Mouse (Mus musculus): ENCODE results near the gene Srgap3. TPM values are rescaled to one million over a fixed set of nuclear protein-coding genes. Genes with fewer than 3 reads are reported as not detected.
"Not testable (repeated sequence)": the region's sequence is repeated elsewhere in the genome, so short reads cannot be mapped to it uniquely, and the experiment has no call there.

The Srgap3 gene
- polyA plus RNA-seq, 1 experiment from 2014 or later: 6.5 TPM

- Histone ChIP-seq H3K27ac (peak overlapping the region; percentile 69), H3K9me3 (no peaks in the 10 kb centered on the region), H3K4me2 (peak overlapping the region; percentile 56), H3K4me1 (peaks cover 15% of the 10 kb centered on the region), H3K27me3 (no peaks in the 10 kb centered on the region), H3K4me3 (peak overlapping the region; percentile 34), H3K36me3 (peaks cover 25% of the 10 kb centered on the region), H3K9ac (peak overlapping the region; percentile 32; the same call in 1 of the 2 replicates)
- peak; percentile 71 for ATAC-seq (ENCODE audit: insufficient number of reproducible peaks, insufficient read depth, low FRiP score, low TSS enrichment, low read depth)
- WGBS: 8% methylated on average over 17 of the region's 17 CpGs
Observed at GRCm38 (mm10) chr6:112728760-112729422, 218.2 kb downstream of the Srgap3 start.

- Histone ChIP-seq H3K27me3 (no peaks in the 10 kb centered on the region), H3K4me2 (no peak overlapping the region), H3K27ac (no peak overlapping the region), H3K36me3 (peaks cover 15% of the 10 kb centered on the region), H3K4me3 (no peak overlapping the region), H3K4me1 (peaks cover 15% of the 10 kb centered on the region), H3K9ac (no peak overlapping the region), H3K9me3 (no peaks in the 10 kb centered on the region)
- no peak for ATAC-seq (ENCODE audit: insufficient number of reproducible peaks, insufficient read depth, low FRiP score, low TSS enrichment, low read depth)
- WGBS: 87% methylated on average over 4 of the region's 4 CpGs
Observed at GRCm38 (mm10) chr6:112725468-112725867, 221.6 kb downstream of the Srgap3 start.

GRCm38 (mm10) chr6:112720409-112721080 lies 226.5 kb downstream of the Srgap3 start:
- Histone ChIP-seq H3K9ac (no peak overlapping the region), H3K36me3 (peaks cover 5% of the 10 kb centered on the region), H3K4me3 (no peak overlapping the region), H3K4me2 (no peak overlapping the region), H3K4me1 (no peaks in the 10 kb centered on the region), H3K9me3 (no peaks in the 10 kb centered on the region), H3K27me3 (no peaks in the 10 kb centered on the region), H3K27ac (no peak overlapping the region)
- 90% methylated on average over 5 of the region's 5 CpGs for WGBS
- ATAC-seq (ENCODE audit: insufficient number of reproducible peaks, insufficient read depth, low FRiP score, low TSS enrichment, low read depth): no peak

GRCm38 (mm10) chr6:112719983-112720382 lies 227.1 kb downstream of the Srgap3 start:
- no peak for ATAC-seq (ENCODE audit: insufficient number of reproducible peaks, insufficient read depth, low FRiP score, low TSS enrichment, low read depth)
- Histone ChIP-seq H3K9me3 (no peaks in the 10 kb centered on the region), H3K4me3 (no peak overlapping the region), H3K27ac (no peak overlapping the region), H3K9ac (no peak overlapping the region), H3K36me3 (peaks cover 5% of the 10 kb centered on the region), H3K4me1 (no peaks in the 10 kb centered on the region), H3K4me2 (no peak overlapping the region), H3K27me3 (no peaks in the 10 kb centered on the region)
- 81% methylated on average over 1 of the region's 1 CpGs for WGBS

GRCm38 (mm10) chr6:112717168-112717567 lies 229.9 kb downstream of the Srgap3 start:
- Histone ChIP-seq H3K27ac (no peak overlapping the region), H3K4me3 (no peak overlapping the region), H3K36me3 (no peaks in the 10 kb centered on the region), H3K9me3 (no peaks in the 10 kb centered on the region), H3K9ac (no peak overlapping the region), H3K27me3 (no peaks in the 10 kb centered on the region), H3K4me1 (no peaks in the 10 kb centered on the region), H3K4me2 (no peak overlapping the region)
- ATAC-seq (ENCODE audit: insufficient number of reproducible peaks, insufficient read depth, low FRiP score, low TSS enrichment, low read depth): no peak
- 56% methylated on average over 5 of the region's 5 CpGs for WGBS

- no peaks in the 10 kb centered on the region for H3K36me3 ChIP-seq
- H3K9ac ChIP-seq: no peak overlapping the region
- no peak overlapping the region for H3K4me3 ChIP-seq
- H3K27ac ChIP-seq: no peak overlapping the region
- no peak for ATAC-seq (ENCODE audit: insufficient number of reproducible peaks, insufficient read depth, low FRiP score, low TSS enrichment, low read depth)
- H3K9me3 ChIP-seq: no peaks in the 10 kb centered on the region
- H3K4me2 ChIP-seq: no peak overlapping the region
- 88% methylated on average over 3 of the region's 3 CpGs for WGBS
- H3K4me1 ChIP-seq: no peaks in the 10 kb centered on the region
- no peaks in the 10 kb centered on the region for H3K27me3 ChIP-seq
Observed at GRCm38 (mm10) chr6:112713951-112714350, 233.1 kb downstream of the Srgap3 start.

GRCm38 (mm10) chr6:112702296-112702695 lies 244.8 kb downstream of the Srgap3 start:
- not testable (repeated sequence) for H3K27ac ChIP-seq; ATAC-seq (ENCODE audit: insufficient number of reproducible peaks, insufficient read depth, low FRiP score, low TSS enrichment, low read depth); H3K36me3 ChIP-seq; H3K27me3 ChIP-seq; H3K9me3 ChIP-seq; H3K4me3 ChIP-seq; H3K9ac ChIP-seq; H3K4me2 ChIP-seq; H3K4me1 ChIP-seq
- 80% methylated on average over 4 of the region's 4 CpGs for WGBS

- H3K4me2 ChIP-seq: no peak overlapping the region
- no peaks in the 10 kb centered on the region for H3K9me3 ChIP-seq
- no peak overlapping the region for H3K9ac ChIP-seq
- H3K4me3 ChIP-seq: no peak overlapping the region
- ATAC-seq (ENCODE audit: insufficient number of reproducible peaks, insufficient read depth, low FRiP score, low TSS enrichment, low read depth): no peak
- H3K27ac ChIP-seq: no peak overlapping the region
- no peaks in the 10 kb centered on the region for H3K36me3 ChIP-seq
- H3K4me1 ChIP-seq: peaks cover 7% of the 10 kb centered on the region
- 0% methylated on average over 1 of the region's 1 CpGs for WGBS
- no peaks in the 10 kb centered on the region; the same call in 1 of the 2 replicates for H3K27me3 ChIP-seq
Observed at GRCm38 (mm10) chr6:112700392-112700791, 246.7 kb downstream of the Srgap3 start.

- H3K27ac ChIP-seq: no peak overlapping the region
- no peak for ATAC-seq (ENCODE audit: insufficient number of reproducible peaks, insufficient read depth, low FRiP score, low TSS enrichment, low read depth)
- 48% methylated on average over 1 of the region's 1 CpGs for WGBS
Observed at GRCm38 (mm10) chr6:112699115-112699514, 248.0 kb downstream of the Srgap3 start.

GRCm38 (mm10) chr6:112696056-112696950 lies 250.8 kb downstream of the Srgap3 start, which contains the start of gene Rad18:
Gene Rad18, minus strand, starts transcription at chr6:112696686.
- Histone ChIP-seq H3K9ac (peak within 1 kb of the TSS; percentile 82), H3K4me1 (peaks cover 11% of the 10 kb centered on the region), H3K9me3 (no peaks in the 10 kb centered on the region), H3K4me2 (peak within 1 kb of the TSS; percentile 71), H3K4me3 (peak within 1 kb of the TSS; percentile 74), H3K27me3 (no peaks in the 10 kb centered on the region; the same call in 1 of the 2 replicates), H3K36me3 (peaks cover 7% of the 10 kb centered on the region; the same call in 1 of the 2 replicates), H3K27ac (peak within 1 kb of the TSS; percentile 33; the same call in 1 of the 2 replicates)
- ATAC-seq (ENCODE audit: insufficient number of reproducible peaks, insufficient read depth, low FRiP score, low TSS enrichment, low read depth): peak; percentile 92
- WGBS: under 1% methylated on average over 77 of the region's 77 CpGs

More at GRCm38 (mm10) chr6:112699115-112699514, 248.0 kb downstream of the Srgap3 start:
- H3K4me2 ChIP-seq: no peak overlapping the region
- no peaks in the 10 kb centered on the region; the same call in 1 of the 2 replicates for H3K27me3 ChIP-seq
- H3K4me1 ChIP-seq: peaks cover 11% of the 10 kb centered on the region
- H3K9ac ChIP-seq: no peak overlapping the region
- no peaks in the 10 kb centered on the region for H3K9me3 ChIP-seq
- no peak overlapping the region for H3K4me3 ChIP-seq
- H3K36me3 ChIP-seq: no peaks in the 10 kb centered on the region

GRCm38 (mm10) chr6:112694492-112694891 lies 252.6 kb downstream of the Srgap3 start:
- 98% methylated on average over 5 of the region's 5 CpGs for WGBS
- Histone ChIP-seq H3K4me2 (no peak overlapping the region), H3K4me1 (peaks cover 11% of the 10 kb centered on the region), H3K27ac (no peak overlapping the region), H3K9me3 (no peaks in the 10 kb centered on the region), H3K4me3 (no peak overlapping the region), H3K9ac (no peak overlapping the region), H3K36me3 (peaks cover 12% of the 10 kb centered on the region; the same call in 1 of the 2 replicates), H3K27me3 (no peaks in the 10 kb centered on the region; the same call in 1 of the 2 replicates)
- ATAC-seq (ENCODE audit: insufficient number of reproducible peaks, insufficient read depth, low FRiP score, low TSS enrichment, low read depth): no peak

Data from embryonic facial prominence, embryonic 13.5 days (tissue).